Mouse (Mus musculus) left cerebral cortex, adult 11 months (tissue): ENCODE measurements at regions not wholly inside any gene's neighbourhood (a gene's known extent, or its start where the extent isn't known, plus 50 kb on each side); places are given as distances from the start of the nearest gene placed in this dataset.
A peak's percentile ranks its signal among the peaks of the same experiment; 100 is the strongest.

Source experiments
- DNase-seq: peaks from one replicate; pipeline ENCODE4 v3.0.0; 2022; ENCODE audit warnings: low spot score

- no peak for DNase-seq
Observed at GRCm38 (mm10) chr9:47909051-47909450, 252.8 kb upstream of the Nxpe4 start.

- DNase-seq, result peak; percentile 39
Observed at GRCm38 (mm10) chr9:47910501-47910906, 251.3 kb upstream of the Nxpe4 start.

- DNase-seq, result no peak
Observed at GRCm38 (mm10) chr9:47912823-47913222, 249.0 kb upstream of the Nxpe4 start.

GRCm38 (mm10) chr9:47935299-47935698 lies 226.5 kb upstream of the Nxpe4 start:
- no peak for DNase-seq

- DNase-seq, result no peak
Observed at GRCm38 (mm10) chr9:47935957-47936457, 225.8 kb upstream of the Nxpe4 start.

GRCm38 (mm10) chr9:47938941-47939710 lies 222.7 kb upstream of the Nxpe4 start:
- no peak for DNase-seq

GRCm38 (mm10) chr9:47942761-47943583 lies 218.9 kb upstream of the Nxpe4 start:
- peak; percentile 15 for DNase-seq

GRCm38 (mm10) chr9:47946226-47946625 lies 215.6 kb upstream of the Nxpe4 start:
- DNase-seq, result no peak

GRCm38 (mm10) chr9:47957881-47958280 lies 203.9 kb upstream of the Nxpe4 start:
- peak; percentile 41 for DNase-seq

GRCm38 (mm10) chr9:47958861-47959260 lies 203.0 kb upstream of the Nxpe4 start:
- DNase-seq, result no peak

- DNase-seq, result no peak
Observed at GRCm38 (mm10) chr9:47961176-47961575, 200.6 kb upstream of the Nxpe4 start.

GRCm38 (mm10) chr9:47962161-47962560 lies 199.7 kb upstream of the Nxpe4 start:
- no peak for DNase-seq

- DNase-seq, result no peak
Observed at GRCm38 (mm10) chr9:47962589-47962988, 199.2 kb upstream of the Nxpe4 start.

- DNase-seq, result no peak
Observed at GRCm38 (mm10) chr9:47973130-47973529, 188.7 kb upstream of the Nxpe4 start.

GRCm38 (mm10) chr9:47985356-47986111 lies 176.3 kb upstream of the Nxpe4 start:
- no peak for DNase-seq

GRCm38 (mm10) chr9:47987266-47987665 lies 174.6 kb upstream of the Nxpe4 start:
- DNase-seq, result no peak

GRCm38 (mm10) chr9:47994671-47995070 lies 167.2 kb upstream of the Nxpe4 start:
- DNase-seq, result no peak

GRCm38 (mm10) chr9:47999632-48000031 lies 162.2 kb upstream of the Nxpe4 start:
- no peak for DNase-seq

GRCm38 (mm10) chr9:48029021-48029420 lies 132.8 kb upstream of the Nxpe4 start:
- DNase-seq, result peak; percentile 30

- no peak for DNase-seq
Observed at GRCm38 (mm10) chr9:48030839-48031238, 131.0 kb upstream of the Nxpe4 start.

- DNase-seq, result no peak
Observed at GRCm38 (mm10) chr9:48035959-48036358, 125.9 kb upstream of the Nxpe4 start.

- DNase-seq, result no peak
Observed at GRCm38 (mm10) chr9:48044826-48045225, 117.0 kb upstream of the Nxpe4 start.
